Mouse (Mus musculus): Measurements from ENCODE around the gene Prokr1. TPM values are rescaled to one million over a fixed set of nuclear protein-coding genes. Genes with fewer than 3 reads are reported as not detected.
"Not testable (repeated sequence)": the region's sequence is repeated elsewhere in the genome, so short reads cannot be mapped to it uniquely, and the experiment has no call there.

The Prokr1 gene
- polyA plus RNA-seq, 1 experiment from 2014 or later = 2.6 TPM

GRCm38 (mm10) chr6:87594188-87594587 lies 3.6 kb upstream of the Prokr1 start:
- Histone ChIP-seq H3K36me3 (no peaks in the 10 kb centered on the region), H3K4me3 (replicated peaks) (no peak overlapping the region), H3K9me3 (no peaks in the 10 kb centered on the region), H3K4me1 (replicated peaks) (peaks cover 17% of the 10 kb centered on the region; the same call in 1 of the 2 replicates), H3K9ac (no peak overlapping the region), H3K27ac (no peak overlapping the region), H3K4me2 (replicated peaks) (no peak overlapping the region), H3K27me3 (replicated peaks) (no peaks in the 10 kb centered on the region)
- 74% methylated on average over 6 of the region's 6 CpGs for WGBS
- ATAC-seq = no peak

- ATAC-seq = peak; percentile 58
- H3K4me3 ChIP-seq (replicated peaks) = peak overlapping the region; percentile 52
- no peaks in the 10 kb centered on the region for H3K27me3 ChIP-seq (replicated peaks)
- no peaks in the 10 kb centered on the region for H3K9me3 ChIP-seq
- peak overlapping the region; percentile 97 for H3K4me2 ChIP-seq (replicated peaks)
- H3K36me3 ChIP-seq = no peaks in the 10 kb centered on the region
- H3K27ac ChIP-seq = no peak overlapping the region
- H3K4me1 ChIP-seq (replicated peaks) = peaks cover 15% of the 10 kb centered on the region; the same call in 1 of the 2 replicates
- H3K9ac ChIP-seq = peak overlapping the region; percentile 61
- 15% methylated on average over 12 of the region's 12 CpGs for WGBS
Measured at GRCm38 (mm10) chr6:87589718-87590393, 687 bp downstream of the Prokr1 start.

GRCm38 (mm10) chr6:87583991-87584390 lies 6.6 kb downstream of the Prokr1 start:
- no peak for ATAC-seq
- WGBS = 91% methylated on average over 7 of the region's 7 CpGs
- Histone ChIP-seq H3K4me3 (replicated peaks) (no peak overlapping the region), H3K4me1 (replicated peaks) (0 out of 2 replicates have a peak, but pooled peaks cover under 1% of the 10 kb centered on the region), H3K9me3 (no peaks in the 10 kb centered on the region), H3K27me3 (replicated peaks) (no peaks in the 10 kb centered on the region), H3K9ac (no peak overlapping the region), H3K27ac (no peak overlapping the region), H3K36me3 (no peaks in the 10 kb centered on the region), H3K4me2 (replicated peaks) (no peak overlapping the region)

- Histone ChIP-seq H3K4me2 (replicated peaks) (no peak overlapping the region), H3K27ac (no peak overlapping the region), H3K4me3 (replicated peaks) (no peak overlapping the region), H3K27me3 (replicated peaks) (no peaks in the 10 kb centered on the region), H3K4me1 (replicated peaks) (no peaks in the 10 kb centered on the region), H3K36me3 (no peaks in the 10 kb centered on the region), H3K9ac (no peak overlapping the region), H3K9me3 (no peaks in the 10 kb centered on the region)
- ATAC-seq = peak; percentile 46; the same call in 1 of the 2 replicates
- 100% methylated on average over 1 of the region's 1 CpGs for WGBS
Measured at GRCm38 (mm10) chr6:87583183-87583611, 7.3 kb downstream of the Prokr1 start.

GRCm38 (mm10) chr6:87582456-87582855 lies 8.1 kb downstream of the Prokr1 start:
- WGBS = 46% methylated on average over 6 of the region's 6 CpGs
- H3K4me2 ChIP-seq (replicated peaks) = no peak overlapping the region

GRCm38 (mm10) chr6:87581581-87581980 lies 9.0 kb downstream of the Prokr1 start:
- ATAC-seq = no peak
- WGBS = 89% methylated on average over 18 of the region's 18 CpGs

More at GRCm38 (mm10) chr6:87582456-87582855, 8.1 kb downstream of the Prokr1 start:
- ATAC-seq = peak; percentile 89
- Histone ChIP-seq H3K27ac (0 out of 2 replicates have a peak overlapping the region, but pooled peaks have one; percentile 4), H3K9ac (no peak overlapping the region), H3K27me3 (replicated peaks) (no peaks in the 10 kb centered on the region), H3K4me1 (replicated peaks) (no peaks in the 10 kb centered on the region), H3K9me3 (no peaks in the 10 kb centered on the region), H3K4me3 (replicated peaks) (no peak overlapping the region), H3K36me3 (no peaks in the 10 kb centered on the region)

GRCm38 (mm10) chr6:87581071-87581470 lies 9.5 kb downstream of the Prokr1 start:
- no peak overlapping the region for H3K4me3 ChIP-seq (replicated peaks)
- no peaks in the 10 kb centered on the region for H3K36me3 ChIP-seq
- H3K27ac ChIP-seq = no peak overlapping the region
- peaks cover 7% of the 10 kb centered on the region for H3K4me1 ChIP-seq (replicated peaks)
- H3K9ac ChIP-seq = no peak overlapping the region
- no peaks in the 10 kb centered on the region for H3K9me3 ChIP-seq
- WGBS = 90% methylated on average over 15 of the region's 15 CpGs
- no peak for ATAC-seq
- H3K27me3 ChIP-seq (replicated peaks) = no peaks in the 10 kb centered on the region
- no peak overlapping the region for H3K4me2 ChIP-seq (replicated peaks)

More at GRCm38 (mm10) chr6:87581581-87581980, 9.0 kb downstream of the Prokr1 start:
- Histone ChIP-seq H3K4me3 (replicated peaks) (no peak overlapping the region), H3K36me3 (no peaks in the 10 kb centered on the region), H3K4me2 (replicated peaks) (no peak overlapping the region), H3K4me1 (replicated peaks) (peaks cover 4% of the 10 kb centered on the region), H3K27ac (no peak overlapping the region), H3K9me3 (no peaks in the 10 kb centered on the region), H3K9ac (no peak overlapping the region), H3K27me3 (replicated peaks) (no peaks in the 10 kb centered on the region)

GRCm38 (mm10) chr6:87578247-87578646 lies 12.3 kb downstream of the Prokr1 start:
- Histone ChIP-seq H3K4me1 (replicated peaks) (peaks cover 7% of the 10 kb centered on the region), H3K27me3 (replicated peaks) (no peaks in the 10 kb centered on the region), H3K4me2 (replicated peaks) (no peak overlapping the region), H3K36me3 (no peaks in the 10 kb centered on the region), H3K4me3 (replicated peaks) (no peak overlapping the region), H3K9ac (no peak overlapping the region), H3K27ac (no peak overlapping the region), H3K9me3 (no peaks in the 10 kb centered on the region)
- 45% methylated on average over 9 of the region's 9 CpGs for WGBS
- no peak for ATAC-seq

- ATAC-seq = peak; percentile 76
- H3K27ac ChIP-seq = 0 out of 2 replicates have a peak overlapping the region, but pooled peaks have one; percentile 48
- H3K9ac ChIP-seq = no peak overlapping the region
- no peaks in the 10 kb centered on the region for H3K36me3 ChIP-seq
- H3K9me3 ChIP-seq = no peaks in the 10 kb centered on the region
- WGBS = 33% methylated on average over 4 of the region's 4 CpGs
- H3K4me1 ChIP-seq (replicated peaks) = peaks cover 7% of the 10 kb centered on the region
- no peak overlapping the region for H3K4me2 ChIP-seq (replicated peaks)
- no peaks in the 10 kb centered on the region for H3K27me3 ChIP-seq (replicated peaks)
- no peak overlapping the region for H3K4me3 ChIP-seq (replicated peaks)
Measured at GRCm38 (mm10) chr6:87576648-87577330, 13.8 kb downstream of the Prokr1 start.

- H3K4me1 ChIP-seq (replicated peaks) = peaks cover 14% of the 10 kb centered on the region
- H3K4me2 ChIP-seq (replicated peaks); H3K36me3 ChIP-seq; H3K27ac ChIP-seq; H3K9me3 ChIP-seq; H3K9ac ChIP-seq; H3K27me3 ChIP-seq (replicated peaks); H3K4me3 ChIP-seq (replicated peaks): not testable (repeated sequence)
- peak; percentile 56; the same call in 1 of the 2 replicates for ATAC-seq
Measured at GRCm38 (mm10) chr6:87571863-87572262, 18.7 kb downstream of the Prokr1 start.

- H3K4me3 ChIP-seq (replicated peaks) = no peak overlapping the region
- 48% methylated on average over 9 of the region's 9 CpGs for WGBS
- H3K4me1 ChIP-seq (replicated peaks) = peaks cover 8% of the 10 kb centered on the region; the same call in 1 of the 2 replicates
- no peaks in the 10 kb centered on the region for H3K27me3 ChIP-seq (replicated peaks)
- H3K36me3 ChIP-seq = no peaks in the 10 kb centered on the region
- peak; percentile 76 for ATAC-seq
- H3K9me3 ChIP-seq = no peaks in the 10 kb centered on the region
- no peak overlapping the region for H3K27ac ChIP-seq
- no peak overlapping the region for H3K4me2 ChIP-seq (replicated peaks)
- H3K9ac ChIP-seq = no peak overlapping the region
Measured at GRCm38 (mm10) chr6:87567686-87568593, 22.6 kb downstream of the Prokr1 start.

GRCm38 (mm10) chr6:87565166-87565565 lies 25.4 kb downstream of the Prokr1 start:
- H3K36me3 ChIP-seq = no peaks in the 10 kb centered on the region
- H3K4me1 ChIP-seq (replicated peaks) = peaks cover 8% of the 10 kb centered on the region; the same call in 1 of the 2 replicates
- 72% methylated on average over 5 of the region's 5 CpGs for WGBS
- no peaks in the 10 kb centered on the region for H3K9me3 ChIP-seq
- ATAC-seq = no peak
- no peak overlapping the region for H3K4me2 ChIP-seq (replicated peaks)
- no peaks in the 10 kb centered on the region for H3K27me3 ChIP-seq (replicated peaks)
- H3K4me3 ChIP-seq (replicated peaks) = no peak overlapping the region
- no peak overlapping the region for H3K27ac ChIP-seq
- no peak overlapping the region for H3K9ac ChIP-seq
